Mouse (Mus musculus): ENCODE results near the gene Slc6a11. TPM values are rescaled to one million over a fixed set of nuclear protein-coding genes. Genes with fewer than 3 reads are reported as not detected.

The Slc6a11 gene
- polyA plus RNA-seq (2014; fragmentation: Nextera tagmentation; extraction: Ambion mirVana): 8.1 and 11.6 TPM in 2 replicates

DNA sequence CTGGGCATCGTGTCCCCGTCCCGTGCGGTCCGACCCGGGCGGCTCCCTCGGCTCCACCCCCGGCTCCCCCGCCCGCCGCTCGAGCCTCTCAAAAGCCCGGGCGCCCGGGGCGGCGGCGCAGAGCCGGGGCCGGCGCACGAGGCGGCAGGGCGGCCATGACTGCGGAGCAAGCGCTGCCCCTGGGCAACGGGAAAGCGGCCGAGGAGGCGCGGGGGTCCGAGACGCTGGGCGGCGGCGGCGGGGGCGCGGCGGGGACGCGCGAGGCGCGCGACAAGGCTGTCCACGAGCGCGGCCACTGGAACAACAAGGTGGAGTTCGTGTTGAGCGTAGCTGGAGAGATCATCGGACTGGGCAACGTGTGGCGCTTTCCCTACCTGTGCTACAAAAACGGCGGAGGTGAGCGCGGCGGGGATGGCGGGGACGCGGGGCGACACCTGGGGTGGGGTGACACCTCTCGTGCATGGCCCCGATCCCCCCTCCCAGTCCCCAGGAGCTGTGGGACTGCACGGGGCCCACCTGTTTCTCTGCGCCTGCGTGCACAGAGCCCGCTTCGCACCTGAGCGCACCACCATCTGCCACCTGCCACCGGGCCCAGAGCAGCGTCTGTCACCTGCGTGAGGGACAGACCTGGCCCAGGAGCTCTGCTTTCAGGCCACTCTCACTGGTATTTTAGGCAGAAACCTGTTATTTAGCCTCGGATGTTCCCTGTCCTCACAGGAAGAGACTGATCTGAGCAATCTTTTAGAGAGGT is at the start of gene Slc6a11:
Slc6a11 (plus strand) TSS at position 120 of the 751 bp plus-strand sequence.
- peak; percentile 48 for DNase-seq (ENCODE audit: low spot score)
- peak within 1 kb of the TSS; percentile 56 for H3K4me3 ChIP-seq (ENCODE audit: low read depth, low read length)
- H3K4me2 ChIP-seq (ENCODE audit: low read length): peak within 1 kb of the TSS; percentile 96
- peak; percentile 71 for ATAC-seq
- peak within 1 kb of the TSS; percentile 75 for H3K9ac ChIP-seq (ENCODE audit: low read length)
- H3K9me3 ChIP-seq (replicated peaks; ENCODE audit: control insufficient read depth, low read length): no peaks in the 10 kb centered on the region
- H3K27me3 ChIP-seq (replicated peaks; ENCODE audit: control insufficient read depth, insufficient read depth, low read length): peaks cover 8% of the 10 kb centered on the region; the same call in 1 of the 2 replicates
- no peak within 1 kb of the TSS for H3K27ac ChIP-seq (ENCODE audit: low read depth, low read length)
- 2% methylated on average over 74 of the region's 76 CpGs for WGBS
- H3K4me1 ChIP-seq (ENCODE audit: control insufficient read depth, insufficient read depth, low read length): peaks cover 3% of the 10 kb centered on the region; the same call in 1 of the 2 replicates
- H3K36me3 ChIP-seq (ENCODE audit: control insufficient read depth, insufficient read depth, low read length): no peaks in the 10 kb centered on the region

DNA sequence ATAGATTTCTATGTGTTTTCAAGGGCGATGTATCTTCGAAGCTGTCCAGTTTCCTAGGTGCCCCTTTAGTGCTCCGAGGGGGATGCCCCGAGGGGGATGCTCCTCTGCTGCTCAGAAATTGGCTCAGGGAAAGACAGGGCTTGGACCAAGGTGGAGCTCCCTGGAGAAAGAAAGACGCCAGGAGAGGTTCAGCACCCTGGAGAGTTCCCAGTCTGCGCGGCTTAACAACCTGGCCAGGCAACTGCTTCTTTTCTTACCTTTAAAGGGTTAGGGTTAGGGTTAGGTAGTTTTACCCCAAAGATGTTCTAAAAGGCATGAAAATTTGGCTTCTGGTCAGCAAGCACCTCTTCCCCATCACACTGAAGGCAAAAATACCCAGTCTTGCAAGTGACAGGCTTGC is 43.9 kb upstream of the Slc6a11 start:
- Histone ChIP-seq H3K36me3 (ENCODE audit: control insufficient read depth, insufficient read depth, low read length) (no peaks in the 10 kb centered on the region), H3K27ac (ENCODE audit: low read depth, low read length) (no peak overlapping the region), H3K9me3 (replicated peaks; ENCODE audit: control insufficient read depth, low read length) (no peaks in the 10 kb centered on the region), H3K4me2 (ENCODE audit: low read length) (no peak overlapping the region), H3K4me3 (ENCODE audit: low read depth, low read length) (no peak overlapping the region), H3K27me3 (replicated peaks; ENCODE audit: control insufficient read depth, insufficient read depth, low read length) (no peaks in the 10 kb centered on the region), H3K9ac (ENCODE audit: low read length) (no peak overlapping the region), H3K4me1 (ENCODE audit: control insufficient read depth, insufficient read depth, low read length) (no peaks in the 10 kb centered on the region)
- DNase-seq (ENCODE audit: low spot score) (peak; percentile 22), ATAC-seq (no peak)
- 23% methylated on average over 7 of the region's 7 CpGs for WGBS

DNA sequence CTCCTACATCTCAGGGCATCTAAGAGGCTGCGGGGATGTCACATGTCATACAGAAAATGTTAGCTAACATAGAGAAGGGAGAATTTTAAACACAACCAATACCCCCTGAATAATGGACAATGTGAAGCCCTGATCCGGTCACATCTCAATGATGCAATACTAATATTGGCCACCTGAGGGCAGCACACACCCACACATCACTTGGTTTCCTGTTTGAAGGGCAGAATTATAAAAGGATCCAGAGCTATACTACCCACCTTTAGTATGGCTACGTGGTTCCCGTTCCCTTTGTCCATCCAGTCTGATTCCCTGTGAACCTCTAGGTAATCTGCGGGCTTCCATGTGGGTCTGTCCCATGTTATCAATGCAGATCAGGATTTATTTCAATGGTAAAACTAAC is 41.4 kb upstream of the Slc6a11 start:
- H3K9me3 ChIP-seq (replicated peaks; ENCODE audit: control insufficient read depth, low read length): no peaks in the 10 kb centered on the region
- DNase-seq (ENCODE audit: low spot score) (peak; percentile 81), ATAC-seq (peak; percentile 52; the same call in 1 of the 2 replicates)
- no peak overlapping the region for H3K9ac ChIP-seq (ENCODE audit: low read length)
- WGBS: 13% methylated on average over 5 of the region's 5 CpGs
- H3K27ac ChIP-seq (ENCODE audit: low read depth, low read length): no peak overlapping the region
- no peaks in the 10 kb centered on the region for H3K27me3 ChIP-seq (replicated peaks; ENCODE audit: control insufficient read depth, insufficient read depth, low read length)
- peaks cover 5% of the 10 kb centered on the region; the same call in 1 of the 2 replicates for H3K4me1 ChIP-seq (ENCODE audit: control insufficient read depth, insufficient read depth, low read length)
- H3K4me2 ChIP-seq (ENCODE audit: low read length): no peak overlapping the region
- no peaks in the 10 kb centered on the region for H3K36me3 ChIP-seq (ENCODE audit: control insufficient read depth, insufficient read depth, low read length)
- H3K4me3 ChIP-seq (ENCODE audit: low read depth, low read length): no peak overlapping the region

GRCm38 (mm10) chr6:114092216-114092615 is 38.8 kb upstream of the Slc6a11 start:
- Histone ChIP-seq H3K4me1 (ENCODE audit: control insufficient read depth, insufficient read depth, low read length) (peaks cover 7% of the 10 kb centered on the region), H3K27ac (ENCODE audit: low read depth, low read length) (no peak overlapping the region), H3K4me3 (ENCODE audit: low read depth, low read length) (no peak overlapping the region), H3K27me3 (replicated peaks; ENCODE audit: control insufficient read depth, insufficient read depth, low read length) (no peaks in the 10 kb centered on the region), H3K9ac (ENCODE audit: low read length) (no peak overlapping the region), H3K36me3 (ENCODE audit: control insufficient read depth, insufficient read depth, low read length) (no peaks in the 10 kb centered on the region), H3K4me2 (ENCODE audit: low read length) (no peak overlapping the region), H3K9me3 (replicated peaks; ENCODE audit: control insufficient read depth, low read length) (no peaks in the 10 kb centered on the region)
- ATAC-seq (no peak), DNase-seq (ENCODE audit: low spot score) (no peak)
- 39% methylated on average over 9 of the region's 9 CpGs for WGBS

GRCm38 (mm10) chr6:114094251-114094650 is 36.8 kb upstream of the Slc6a11 start:
- Histone ChIP-seq H3K36me3 (ENCODE audit: control insufficient read depth, insufficient read depth, low read length) (no peaks in the 10 kb centered on the region), H3K4me2 (ENCODE audit: low read length) (no peak overlapping the region), H3K4me3 (ENCODE audit: low read depth, low read length) (no peak overlapping the region), H3K9me3 (replicated peaks; ENCODE audit: control insufficient read depth, low read length) (no peaks in the 10 kb centered on the region), H3K9ac (ENCODE audit: low read length) (peak overlapping the region; percentile 17; the same call in 1 of the 2 replicates), H3K27ac (ENCODE audit: low read depth, low read length) (peak overlapping the region; percentile 21), H3K27me3 (replicated peaks; ENCODE audit: control insufficient read depth, insufficient read depth, low read length) (no peaks in the 10 kb centered on the region), H3K4me1 (ENCODE audit: control insufficient read depth, insufficient read depth, low read length) (peaks cover 7% of the 10 kb centered on the region)
- 41% methylated on average over 16 of the region's 16 CpGs for WGBS
- peak; percentile 57 for DNase-seq (ENCODE audit: low spot score)
- ATAC-seq: peak; percentile 57

DNA sequence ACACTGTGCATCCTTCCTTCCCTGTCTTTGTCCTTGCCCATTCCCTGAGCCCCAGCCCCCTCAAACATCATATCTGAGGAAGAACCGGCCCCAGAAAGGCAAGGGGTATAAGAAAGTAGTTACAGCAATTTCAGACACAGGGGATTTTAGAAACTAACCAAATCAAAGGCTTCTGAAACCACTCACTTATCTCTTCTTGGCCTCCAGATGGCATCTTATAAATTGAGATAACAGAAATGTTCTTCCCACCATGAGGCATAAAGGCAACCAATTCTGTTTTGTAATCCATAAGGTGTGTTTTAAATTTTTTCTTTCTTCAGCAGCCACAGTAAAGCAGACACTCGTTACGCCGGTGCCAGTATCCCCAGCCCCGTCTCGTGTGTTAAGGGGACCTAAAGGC is 34.5 kb upstream of the Slc6a11 start:
- H3K4me2 ChIP-seq (ENCODE audit: low read length): no peak overlapping the region
- no peak overlapping the region for H3K9ac ChIP-seq (ENCODE audit: low read length)
- no peak for DNase-seq (ENCODE audit: low spot score)
- H3K27ac ChIP-seq (ENCODE audit: low read depth, low read length): no peak overlapping the region
- no peak for ATAC-seq
- H3K9me3 ChIP-seq (replicated peaks; ENCODE audit: control insufficient read depth, low read length): no peaks in the 10 kb centered on the region
- H3K4me3 ChIP-seq (ENCODE audit: low read depth, low read length): no peak overlapping the region
- no peaks in the 10 kb centered on the region for H3K36me3 ChIP-seq (ENCODE audit: control insufficient read depth, insufficient read depth, low read length)
- WGBS: 88% methylated on average over 6 of the region's 6 CpGs
- peaks cover 7% of the 10 kb centered on the region for H3K4me1 ChIP-seq (ENCODE audit: control insufficient read depth, insufficient read depth, low read length)
- H3K27me3 ChIP-seq (replicated peaks; ENCODE audit: control insufficient read depth, insufficient read depth, low read length): no peaks in the 10 kb centered on the region

DNA sequence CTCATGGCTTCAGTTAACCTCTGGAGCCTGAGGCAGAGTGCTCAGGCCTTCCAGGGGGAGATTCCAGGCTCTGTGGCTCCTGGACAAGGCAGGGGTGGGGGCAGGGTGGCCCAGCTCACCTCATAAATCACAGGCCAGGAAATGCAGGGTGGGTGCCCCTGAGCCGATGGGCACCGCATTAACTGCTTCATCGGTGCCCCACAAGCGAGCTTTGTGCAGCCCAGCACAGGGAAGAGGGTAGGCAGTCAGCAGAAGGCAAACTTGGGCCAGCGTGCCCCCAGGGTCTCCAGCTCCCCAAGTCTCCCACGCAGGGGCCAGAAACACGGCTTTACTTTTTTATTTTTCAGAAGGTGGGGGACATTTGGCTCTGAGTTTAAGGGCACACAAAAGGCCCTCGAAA is 29.1 kb upstream of the Slc6a11 start:
- H3K4me1 ChIP-seq (ENCODE audit: control insufficient read depth, insufficient read depth, low read length): no peaks in the 10 kb centered on the region
- H3K27ac ChIP-seq (ENCODE audit: low read depth, low read length): no peak overlapping the region
- ATAC-seq: no peak
- WGBS: 57% methylated on average over 8 of the region's 8 CpGs
- H3K9me3 ChIP-seq (replicated peaks; ENCODE audit: control insufficient read depth, low read length): no peaks in the 10 kb centered on the region
- no peak for DNase-seq (ENCODE audit: low spot score)
- no peaks in the 10 kb centered on the region for H3K27me3 ChIP-seq (replicated peaks; ENCODE audit: control insufficient read depth, insufficient read depth, low read length)
- no peaks in the 10 kb centered on the region for H3K36me3 ChIP-seq (ENCODE audit: control insufficient read depth, insufficient read depth, low read length)
- no peak overlapping the region for H3K4me2 ChIP-seq (ENCODE audit: low read length)
- no peak overlapping the region for H3K4me3 ChIP-seq (ENCODE audit: low read depth, low read length)
- H3K9ac ChIP-seq (ENCODE audit: low read length): no peak overlapping the region

GRCm38 (mm10) chr6:114119507-114119906 is 11.5 kb upstream of the Slc6a11 start:
- Histone ChIP-seq H3K4me2 (ENCODE audit: low read length) (no peak overlapping the region), H3K36me3 (ENCODE audit: control insufficient read depth, insufficient read depth, low read length) (no peaks in the 10 kb centered on the region), H3K4me3 (ENCODE audit: low read depth, low read length) (no peak overlapping the region), H3K9me3 (replicated peaks; ENCODE audit: control insufficient read depth, low read length) (no peaks in the 10 kb centered on the region), H3K27ac (ENCODE audit: low read depth, low read length) (no peak overlapping the region), H3K9ac (ENCODE audit: low read length) (no peak overlapping the region), H3K27me3 (replicated peaks; ENCODE audit: control insufficient read depth, insufficient read depth, low read length) (no peaks in the 10 kb centered on the region), H3K4me1 (ENCODE audit: control insufficient read depth, insufficient read depth, low read length) (no peaks in the 10 kb centered on the region)
- 35% methylated on average over 5 of the region's 5 CpGs for WGBS
- no peak for ATAC-seq
- DNase-seq (ENCODE audit: low spot score): no peak

DNA sequence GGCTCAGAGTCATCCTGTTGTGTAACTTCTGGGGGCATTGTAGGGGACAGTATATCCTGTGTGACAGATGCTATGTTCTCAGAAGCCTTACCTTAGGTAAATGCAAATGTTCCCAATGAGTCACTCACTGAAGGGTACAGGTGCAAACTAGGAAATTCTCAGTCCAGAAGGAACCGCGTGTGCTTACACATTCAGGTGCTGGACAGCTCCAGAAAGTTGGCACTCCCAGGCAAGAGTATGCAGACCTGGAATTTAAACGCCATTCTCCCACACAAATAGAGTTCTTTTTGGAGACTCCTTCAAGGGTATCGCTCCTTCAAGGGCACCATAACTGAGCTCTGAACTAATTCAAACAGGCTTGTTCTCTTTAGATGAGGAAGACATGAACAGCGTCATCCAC is 5.5 kb upstream of the Slc6a11 start:
- no peaks in the 10 kb centered on the region for H3K4me1 ChIP-seq (ENCODE audit: control insufficient read depth, insufficient read depth, low read length)
- H3K4me2 ChIP-seq (ENCODE audit: low read length): no peak overlapping the region
- WGBS: 75% methylated on average over 5 of the region's 5 CpGs
- 0 out of 2 replicates have a peak, but pooled peaks cover 5% of the 10 kb centered on the region for H3K27me3 ChIP-seq (replicated peaks; ENCODE audit: control insufficient read depth, insufficient read depth, low read length)
- no peaks in the 10 kb centered on the region for H3K9me3 ChIP-seq (replicated peaks; ENCODE audit: control insufficient read depth, low read length)
- no peak overlapping the region for H3K4me3 ChIP-seq (ENCODE audit: low read depth, low read length)
- ATAC-seq: no peak
- no peaks in the 10 kb centered on the region for H3K36me3 ChIP-seq (ENCODE audit: control insufficient read depth, insufficient read depth, low read length)
- no peak overlapping the region for H3K27ac ChIP-seq (ENCODE audit: low read depth, low read length)
- H3K9ac ChIP-seq (ENCODE audit: low read length): no peak overlapping the region
- no peak for DNase-seq (ENCODE audit: low spot score)

Measured in forebrain, embryonic 14.5 days (tissue).